Mouse (Mus musculus): ENCODE results near the gene Fbln2.
"Not testable (repeated sequence)": the region's sequence is repeated elsewhere in the genome, so short reads cannot be mapped to it uniquely, and the experiment has no call there.

The Fbln2 gene

DNA sequence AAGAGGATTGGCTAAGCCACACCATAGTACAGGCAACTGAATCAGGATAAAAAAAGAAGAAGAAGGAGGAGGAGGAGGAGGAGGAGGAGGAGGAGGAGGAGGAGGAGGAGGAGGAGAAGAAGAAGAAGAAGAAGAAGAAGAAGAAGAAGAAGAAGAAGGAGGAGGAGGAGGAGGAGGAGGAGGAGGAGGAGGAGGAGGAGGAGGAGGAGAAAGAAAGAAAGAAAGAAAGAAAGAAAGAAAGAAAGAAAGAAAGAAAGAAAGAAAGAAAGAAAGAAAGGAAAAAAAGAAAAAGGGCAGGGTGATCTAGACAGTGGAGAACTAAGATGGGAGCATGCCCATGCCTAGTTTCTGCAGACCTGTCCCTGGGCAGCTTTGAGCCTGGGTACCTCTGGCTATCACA lies at the start of gene Fbln2:
Fbln2 (plus strand) TSS at position 301 of the 400 bp plus-strand sequence.
- not testable (repeated sequence) for DNase-seq

DNA sequence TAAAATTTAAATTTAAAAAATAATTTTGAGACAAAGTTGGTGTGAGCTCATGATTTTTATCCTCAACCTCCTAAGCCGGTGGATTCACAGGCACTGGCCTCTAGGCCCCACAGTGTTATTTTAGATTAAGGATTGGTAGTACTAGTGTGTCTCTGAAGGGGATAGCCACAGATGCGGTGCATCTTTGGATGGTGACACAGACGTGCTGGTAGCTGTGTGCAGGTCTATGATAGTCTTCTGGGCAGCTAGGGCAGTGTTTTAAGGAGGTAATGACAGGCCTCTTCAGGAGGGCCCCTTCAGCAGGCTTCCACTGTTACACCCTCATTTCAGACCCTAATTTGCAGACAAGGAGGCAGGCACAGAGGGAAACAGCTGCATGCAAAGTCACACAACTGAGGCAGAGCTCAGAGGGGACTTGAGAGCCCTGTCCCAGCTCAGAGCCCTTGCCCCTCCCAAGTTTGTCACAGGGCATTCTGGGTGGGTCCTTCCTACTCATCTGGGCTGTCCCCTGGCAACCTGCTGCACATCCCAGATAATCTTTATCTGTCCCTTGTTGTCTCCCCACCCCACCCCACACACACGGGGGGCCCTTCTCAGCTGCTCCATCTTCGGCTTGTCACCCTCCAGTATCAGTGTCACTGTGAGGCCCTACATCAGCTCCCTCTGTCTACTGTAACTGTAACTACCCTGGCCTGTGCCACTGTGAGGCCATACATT lies 48.9 kb upstream of the Fbln2 start:
- DNase-seq = no peak

DNA sequence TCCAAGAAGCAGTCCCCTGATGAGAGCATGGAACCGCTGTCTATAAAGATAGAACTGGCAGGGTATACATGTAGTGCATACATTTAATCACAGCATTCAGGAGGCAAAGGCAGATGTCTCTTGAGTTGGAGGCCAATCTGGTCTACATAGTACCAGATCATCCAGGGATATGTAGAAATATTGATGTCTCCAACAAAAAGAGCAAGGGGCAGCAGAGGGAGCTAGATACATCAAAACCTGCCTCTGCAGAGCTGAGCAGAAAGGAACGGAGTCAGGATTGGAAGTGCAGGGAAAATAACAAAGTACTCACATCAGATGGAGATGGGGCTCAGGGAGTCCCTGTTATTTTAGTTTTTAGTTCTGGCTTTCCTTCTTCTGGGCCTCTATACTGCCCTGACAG lies 47.7 kb upstream of the Fbln2 start:
- no peak for DNase-seq

DNA sequence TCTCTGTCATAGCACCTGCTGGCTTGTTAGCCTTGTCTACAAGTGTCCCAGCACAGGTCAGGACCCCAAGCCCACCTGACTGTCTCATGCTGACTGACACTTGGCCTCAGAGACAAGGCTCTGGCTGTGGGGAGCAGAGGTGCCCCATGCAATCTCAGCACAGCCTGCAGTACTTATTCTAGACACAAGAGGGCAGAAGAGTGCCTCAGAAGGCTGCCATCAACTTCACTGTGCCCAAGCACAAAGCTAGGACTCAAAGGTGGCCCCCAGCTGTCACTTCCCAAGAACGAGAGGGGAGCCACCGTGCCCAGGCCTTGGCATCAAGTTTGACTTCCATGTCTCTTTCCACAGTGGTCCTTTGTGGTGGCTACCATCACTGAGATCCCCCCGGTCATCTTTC lies 47.0 kb upstream of the Fbln2 start:
- peak; percentile 79 for DNase-seq

DNA sequence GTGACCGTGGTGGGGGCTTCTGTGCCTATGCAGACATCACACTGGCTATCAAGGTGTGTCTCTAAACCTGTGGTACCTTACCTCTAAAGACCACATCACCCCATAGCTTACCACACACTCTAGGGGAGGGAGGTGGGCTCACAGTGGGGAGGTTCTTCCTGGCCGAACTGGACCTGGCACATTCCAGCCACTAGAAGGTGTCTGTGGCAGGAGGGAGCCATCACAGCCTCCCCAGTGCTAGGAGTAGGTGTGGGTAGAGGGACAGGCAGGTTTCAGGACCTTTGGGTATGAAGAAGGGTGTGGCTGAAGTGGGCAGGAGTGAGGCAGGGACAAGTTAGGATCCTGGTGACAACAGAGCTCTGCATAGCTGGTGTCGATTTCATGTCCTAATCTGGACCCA lies 44.4 kb upstream of the Fbln2 start:
- DNase-seq = no peak

DNA sequence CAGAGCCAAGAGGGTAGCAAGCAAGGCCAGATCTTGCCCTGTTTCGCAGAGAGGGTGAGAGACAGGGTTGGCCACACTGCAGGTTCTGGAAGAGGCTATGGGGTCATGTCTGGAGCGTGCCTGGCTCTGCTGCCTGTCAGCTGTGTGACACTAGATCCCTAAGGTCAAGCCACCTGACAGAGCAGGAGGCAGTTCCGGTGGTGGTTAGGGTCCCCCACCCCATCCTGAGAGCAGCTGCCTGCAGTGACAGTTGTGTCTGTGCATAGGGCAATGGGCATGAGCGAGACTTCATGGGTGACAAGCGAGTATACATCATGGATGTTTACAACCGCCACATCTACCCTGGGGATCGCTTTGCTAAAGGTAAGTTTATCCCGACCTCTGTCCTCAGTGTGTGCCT lies 43.1 kb upstream of the Fbln2 start:
- no peak for DNase-seq

DNA sequence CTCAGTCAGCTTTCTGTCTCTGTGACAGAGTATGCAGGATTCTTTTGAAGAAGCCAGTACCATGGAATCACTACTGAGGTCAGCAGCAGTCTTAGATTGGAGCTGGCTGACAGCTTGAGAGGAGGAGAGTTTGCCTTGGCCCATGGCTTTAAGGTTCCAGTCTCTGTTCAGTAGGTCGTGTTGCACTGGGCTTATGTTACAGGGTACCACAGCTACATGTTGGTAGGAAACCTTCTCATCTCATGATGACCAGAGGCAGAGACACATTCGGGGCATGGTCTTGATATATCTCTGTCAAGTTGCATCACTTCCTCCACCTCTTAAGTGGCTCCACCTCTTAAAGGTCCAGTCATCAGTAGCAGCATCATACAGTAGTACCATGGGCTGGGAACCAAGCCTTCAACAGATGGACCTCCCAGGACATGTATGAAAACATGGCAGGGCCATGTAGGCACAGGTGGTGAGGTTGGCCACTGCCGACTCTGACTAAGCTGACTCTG lies 40.8 kb upstream of the Fbln2 start:
- no peak for DNase-seq

DNA sequence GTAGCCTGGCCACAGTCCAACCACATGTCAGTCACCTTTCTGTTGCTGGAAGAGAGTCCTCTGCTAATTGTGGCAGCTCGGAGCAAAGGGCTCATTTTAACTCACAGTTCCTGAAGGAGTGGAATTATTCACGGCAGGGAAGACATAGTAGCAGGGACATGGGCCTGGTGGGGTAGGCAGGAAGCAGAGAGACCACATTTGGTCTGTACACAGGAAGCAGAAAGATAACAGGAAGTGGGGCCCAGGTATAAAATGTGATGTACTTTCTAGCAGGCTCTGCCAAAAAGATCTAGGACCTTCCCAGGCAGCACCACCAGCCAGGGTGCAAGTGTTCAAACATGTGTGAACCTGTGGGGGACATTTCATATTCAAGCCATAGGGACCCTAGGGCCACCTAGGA lies 39.9 kb upstream of the Fbln2 start:
- no peak for DNase-seq

DNA sequence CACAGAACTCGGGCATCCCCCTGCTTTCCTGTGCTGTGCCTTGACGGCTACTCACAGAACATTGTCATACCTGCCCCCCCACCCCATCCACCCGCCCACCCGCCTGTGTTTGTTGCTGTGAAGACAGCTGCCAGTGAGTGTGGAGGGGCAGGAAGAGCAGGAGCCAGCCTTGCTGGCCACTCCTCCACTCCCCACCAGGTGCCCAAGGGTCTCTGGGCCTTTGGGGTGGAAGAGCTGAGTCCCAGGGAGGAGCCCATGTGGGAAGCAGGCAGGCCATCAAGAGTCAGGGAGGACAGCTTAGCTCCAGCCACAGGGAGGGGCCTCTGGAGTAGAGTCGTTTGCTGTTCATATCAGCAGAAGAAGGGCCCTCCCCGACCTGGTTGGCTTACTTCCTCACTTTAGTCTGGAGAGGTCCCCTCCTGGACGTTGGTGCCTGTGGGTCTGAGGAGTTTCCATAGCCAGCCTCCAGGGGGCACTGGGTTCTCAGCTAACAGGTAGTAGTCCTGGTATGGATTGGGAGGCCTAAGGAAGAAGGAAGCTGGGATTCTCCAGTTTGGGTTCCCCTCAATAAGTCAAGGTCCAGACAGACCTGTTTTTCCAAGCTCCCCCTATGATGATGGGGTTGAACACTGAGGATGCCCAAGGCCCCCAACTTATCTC lies 38.9 kb upstream of the Fbln2 start:
- peak; percentile 45 for DNase-seq

DNA sequence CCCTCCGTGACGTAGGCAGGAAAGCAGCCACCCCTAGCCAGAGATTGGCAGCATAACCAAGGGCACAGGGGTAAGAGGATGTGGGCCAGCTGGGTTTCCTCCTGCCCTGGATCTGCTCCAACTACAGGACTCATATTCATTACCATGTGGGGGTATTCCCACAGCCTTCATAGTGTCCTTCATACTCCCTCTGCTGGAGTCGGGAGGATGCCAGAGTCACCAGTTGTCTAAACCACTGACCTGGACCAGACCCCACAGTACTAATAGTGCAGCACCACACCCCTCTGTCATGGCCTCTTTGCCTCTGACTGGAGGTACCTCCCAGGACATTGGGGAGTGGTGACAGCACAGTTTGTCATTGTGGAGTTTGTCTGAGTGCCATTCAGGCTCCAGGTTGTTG lies 38.0 kb upstream of the Fbln2 start:
- no peak for DNase-seq

DNA sequence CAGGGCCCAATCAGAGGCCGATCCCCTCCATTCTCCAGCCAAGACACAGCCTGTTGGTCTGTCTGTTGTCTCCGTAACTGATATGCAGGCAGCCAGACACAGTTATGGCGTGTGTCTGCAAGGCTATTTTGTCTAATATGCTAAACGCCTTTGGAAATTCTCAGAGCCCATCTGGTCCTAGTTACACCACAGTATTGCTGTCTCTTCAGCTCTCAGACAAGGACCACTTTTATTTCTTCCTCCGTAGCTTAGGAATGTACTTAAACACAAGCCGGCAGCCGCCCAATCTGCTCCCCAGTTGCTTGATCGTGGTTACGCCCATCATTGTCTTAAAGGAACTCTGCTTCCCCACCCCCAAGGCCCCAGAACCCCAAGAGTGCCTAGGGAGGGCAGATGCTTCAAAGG lies 31.5 kb upstream of the Fbln2 start:
- DNase-seq = no peak

DNA sequence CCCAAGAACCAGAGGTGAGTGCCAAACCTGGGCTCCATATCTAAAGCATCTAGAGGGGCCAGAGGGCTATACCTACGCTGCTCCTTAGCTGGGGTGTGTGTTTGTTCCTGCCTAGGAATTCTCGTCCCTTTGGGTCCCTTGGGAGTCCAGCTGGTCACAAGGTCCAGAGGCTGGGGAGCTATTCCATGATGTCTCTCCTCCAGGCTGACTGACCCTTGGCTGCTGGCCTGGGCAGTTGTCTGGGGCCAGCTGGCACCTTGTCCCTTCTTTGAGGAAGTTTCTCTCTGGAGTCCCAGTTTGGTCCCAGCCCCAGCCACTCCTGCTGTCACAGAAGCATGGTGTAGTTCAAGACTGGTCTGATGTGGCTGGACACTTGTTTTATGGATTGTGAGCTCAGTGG lies 30.9 kb upstream of the Fbln2 start:
- DNase-seq = peak; percentile 72

DNA sequence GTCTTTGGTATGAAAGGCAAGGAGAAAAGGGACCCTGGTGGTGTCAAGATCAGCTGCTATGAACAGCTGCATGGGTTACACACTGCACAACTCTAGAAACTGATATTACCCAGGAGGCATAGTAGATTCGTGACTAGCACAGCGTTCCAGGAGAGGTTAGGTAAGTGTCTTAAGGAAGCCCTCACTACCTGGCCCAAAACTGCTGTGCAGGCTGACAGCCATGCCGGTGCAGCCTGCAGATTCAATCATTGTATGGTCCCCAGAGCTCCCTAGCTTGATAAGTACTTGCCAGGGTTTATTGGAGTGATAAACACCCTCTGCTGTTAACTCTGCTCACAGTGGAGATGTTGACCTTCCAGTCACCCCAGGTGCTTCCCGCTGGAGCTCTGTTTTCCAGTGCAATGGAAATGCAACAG lies 30.2 kb upstream of the Fbln2 start:
- no peak for DNase-seq

DNA sequence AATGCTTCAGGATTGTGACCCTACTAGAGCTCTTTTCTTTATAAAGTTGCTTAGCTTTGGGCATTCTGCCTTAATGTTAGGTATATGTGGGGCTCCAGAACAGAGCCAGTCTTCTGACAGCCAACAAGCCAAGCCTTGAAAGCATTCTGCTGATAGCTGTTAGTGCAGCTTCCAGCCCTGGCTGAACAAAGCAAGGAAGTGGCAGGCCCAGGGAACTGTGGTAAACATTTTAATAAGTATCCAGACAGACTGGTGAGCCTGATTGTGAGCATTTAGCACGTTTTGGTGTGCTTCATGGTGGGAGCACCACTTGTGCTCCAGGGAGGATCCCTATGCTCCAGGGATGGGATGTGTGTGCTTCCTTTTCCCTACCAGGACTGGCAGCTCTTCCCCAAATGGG lies 29.2 kb upstream of the Fbln2 start:
- DNase-seq = no peak

DNA sequence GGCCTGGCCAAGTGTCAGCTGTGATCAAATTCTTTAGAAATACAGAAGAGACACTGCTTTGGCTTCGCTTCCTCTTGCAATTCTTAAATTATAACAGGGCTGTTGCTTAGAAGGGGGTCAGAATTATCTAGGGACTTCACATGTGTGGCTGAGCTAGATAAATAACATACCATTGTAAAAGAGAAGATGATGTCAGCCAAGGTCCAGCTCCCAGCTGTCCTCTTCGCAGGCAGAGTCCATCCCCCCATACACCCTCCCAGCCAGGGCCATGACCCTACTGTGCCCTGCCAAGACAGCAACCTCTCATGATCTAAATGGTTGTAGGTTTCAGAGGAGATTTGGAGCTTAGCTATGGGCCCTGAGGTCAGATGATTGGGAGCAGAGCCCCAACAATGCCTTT lies 28.3 kb upstream of the Fbln2 start:
- DNase-seq = no peak

DNA sequence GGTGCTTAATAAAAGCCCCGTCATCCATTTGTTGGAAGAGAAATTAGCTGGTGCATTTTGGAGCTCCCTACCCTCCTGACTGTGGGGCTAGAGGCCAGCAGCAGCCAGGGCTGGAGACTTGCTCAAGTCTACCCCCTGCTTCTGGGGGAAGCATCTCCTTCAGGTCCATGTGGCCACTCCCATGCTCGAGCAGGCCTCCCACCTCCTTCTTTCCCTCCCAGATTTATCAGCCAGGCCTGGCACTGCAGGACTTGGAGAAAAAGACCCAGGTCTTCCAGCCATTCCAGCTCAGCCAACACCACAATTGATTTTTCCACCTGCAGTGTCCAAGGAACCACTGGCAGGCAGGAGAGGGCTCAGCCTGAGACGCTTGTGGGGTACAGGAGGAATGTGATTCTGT lies 27.5 kb upstream of the Fbln2 start:
- no peak for DNase-seq

DNA sequence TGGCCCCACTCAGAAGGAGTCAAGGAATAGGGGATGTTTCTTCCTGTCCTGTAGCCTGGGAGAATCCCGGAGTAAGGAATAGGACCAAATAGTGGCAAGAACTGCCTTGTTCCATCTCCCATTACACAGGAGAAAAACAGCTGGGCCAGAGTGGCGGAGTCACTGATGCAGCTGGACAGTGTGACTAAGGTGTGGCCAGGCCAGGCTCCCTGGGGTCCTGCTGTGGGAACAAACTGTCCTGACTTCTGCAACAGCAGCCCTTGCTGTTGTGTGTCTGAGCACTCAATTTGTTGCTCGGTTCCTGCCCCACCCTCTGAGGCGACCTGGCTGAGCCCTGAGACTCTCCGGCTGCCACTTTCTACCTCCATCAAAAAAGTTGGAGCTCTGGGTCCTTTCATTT lies 26.8 kb upstream of the Fbln2 start:
- DNase-seq = no peak

DNA sequence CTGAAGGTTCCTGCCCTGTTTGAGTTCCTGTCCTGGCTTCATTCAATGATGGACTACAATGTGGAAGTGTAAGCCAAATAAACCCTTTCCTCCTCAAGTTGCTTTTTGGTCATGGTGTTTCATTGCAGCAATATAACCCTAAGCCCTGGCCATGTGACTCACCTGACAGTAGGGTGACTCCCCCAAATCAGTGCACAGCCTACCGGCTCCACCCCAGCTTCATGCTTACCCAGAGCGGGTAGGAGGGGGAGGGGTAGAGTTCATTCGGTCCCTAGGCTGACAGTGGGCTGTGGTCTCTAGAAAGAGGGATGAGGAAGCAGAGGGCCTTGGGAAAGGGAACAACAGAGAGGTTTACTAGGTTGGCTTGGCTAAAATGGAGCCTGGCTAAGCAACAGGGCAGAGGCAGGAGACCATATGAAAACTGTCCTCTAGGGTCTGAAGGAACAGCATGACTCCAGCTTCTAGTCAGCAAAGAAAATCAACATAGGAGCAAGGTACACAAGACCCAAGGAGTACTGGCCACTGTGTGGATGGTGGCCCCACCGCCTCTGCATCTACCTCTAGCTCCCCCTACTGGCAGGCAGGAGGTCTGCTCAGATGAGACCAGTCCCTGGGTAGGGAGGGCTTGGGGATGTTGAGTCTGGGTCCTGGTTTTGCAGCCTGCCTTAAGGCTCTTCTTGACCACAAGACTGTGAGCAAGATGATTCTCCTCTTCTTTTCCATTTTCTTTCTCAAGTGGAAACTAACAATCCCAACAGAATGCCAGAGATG lies 25.9 kb upstream of the Fbln2 start:
- DNase-seq = no peak

DNA sequence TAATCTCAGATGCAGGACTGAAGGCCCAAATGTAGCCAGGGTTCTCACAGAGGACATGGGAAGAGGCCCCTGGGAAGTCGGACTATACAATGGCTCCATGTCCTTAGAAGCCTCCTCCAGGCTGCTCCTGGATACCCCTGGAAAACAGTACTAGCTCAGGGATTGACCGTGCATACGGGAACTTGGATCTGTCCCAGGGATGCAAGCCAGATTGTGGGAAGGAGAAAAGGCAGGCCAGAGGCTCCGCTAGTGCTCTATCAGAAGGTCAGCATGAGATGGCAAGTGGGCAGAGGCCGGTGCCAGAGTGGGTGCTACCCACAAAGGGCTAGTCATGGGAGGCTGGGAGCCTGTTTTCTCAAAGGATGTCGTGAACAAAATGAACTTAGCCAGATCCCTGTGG lies 25.3 kb upstream of the Fbln2 start:
- DNase-seq = no peak

DNA sequence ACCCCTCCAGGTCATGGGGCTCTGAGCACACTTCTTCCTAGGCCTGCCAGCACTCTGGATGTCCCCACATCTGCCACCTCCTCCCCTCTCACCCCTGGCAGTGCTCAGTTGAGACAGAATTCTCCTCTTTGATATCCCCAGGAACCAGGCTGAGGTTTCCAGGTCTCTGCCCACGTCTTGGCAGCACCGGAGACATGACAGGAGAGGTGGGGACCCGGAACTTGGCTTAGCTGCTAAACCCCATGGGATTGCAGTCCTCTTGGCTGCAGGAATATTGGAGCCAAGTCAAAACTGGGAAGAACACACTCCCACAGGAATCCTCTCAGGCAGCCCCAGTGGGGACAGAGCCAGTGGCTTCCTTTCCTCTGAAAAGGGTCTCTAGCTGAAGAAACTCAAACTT lies 24.4 kb upstream of the Fbln2 start:
- no peak for DNase-seq

DNA sequence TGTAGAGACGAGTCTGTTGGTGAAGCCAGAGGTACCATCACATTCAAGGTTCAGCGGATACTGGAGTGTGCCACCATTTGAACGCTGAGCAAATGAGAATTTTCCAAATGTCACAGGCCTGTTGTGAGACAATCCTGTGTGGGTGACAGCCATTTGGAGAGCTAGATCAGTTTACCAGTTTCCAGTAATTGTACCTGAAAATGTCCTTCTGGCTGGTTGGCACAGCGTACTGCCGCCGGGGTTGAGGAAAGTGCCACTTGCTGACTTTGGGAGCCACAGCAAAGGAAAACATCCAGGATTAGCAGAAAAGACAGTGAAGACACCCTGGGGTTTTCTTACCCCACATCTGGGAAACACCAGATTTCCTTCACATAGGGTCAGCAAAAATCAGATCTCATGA lies 22.3 kb upstream of the Fbln2 start:
- DNase-seq = no peak

DNA sequence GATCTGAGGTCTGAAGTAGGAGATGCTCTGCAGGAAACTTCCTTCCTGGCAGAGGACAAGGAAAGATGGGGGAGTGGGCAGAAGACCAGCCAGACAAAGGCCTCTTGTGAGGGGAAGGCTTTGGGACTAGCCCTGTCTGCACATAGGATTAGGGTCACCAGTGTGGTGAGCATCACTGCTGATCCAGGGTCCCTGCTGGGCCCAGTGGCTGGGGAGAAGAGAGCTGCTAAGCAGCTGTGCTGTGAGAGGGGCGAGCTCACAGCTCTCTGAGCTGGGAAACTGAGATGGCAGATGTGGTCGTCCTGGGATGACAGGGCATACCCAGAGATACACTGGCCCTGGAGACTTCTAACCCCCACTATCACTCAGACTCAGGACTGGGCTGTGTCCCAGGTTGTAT lies 20.8 kb upstream of the Fbln2 start:
- DNase-seq = no peak

DNA sequence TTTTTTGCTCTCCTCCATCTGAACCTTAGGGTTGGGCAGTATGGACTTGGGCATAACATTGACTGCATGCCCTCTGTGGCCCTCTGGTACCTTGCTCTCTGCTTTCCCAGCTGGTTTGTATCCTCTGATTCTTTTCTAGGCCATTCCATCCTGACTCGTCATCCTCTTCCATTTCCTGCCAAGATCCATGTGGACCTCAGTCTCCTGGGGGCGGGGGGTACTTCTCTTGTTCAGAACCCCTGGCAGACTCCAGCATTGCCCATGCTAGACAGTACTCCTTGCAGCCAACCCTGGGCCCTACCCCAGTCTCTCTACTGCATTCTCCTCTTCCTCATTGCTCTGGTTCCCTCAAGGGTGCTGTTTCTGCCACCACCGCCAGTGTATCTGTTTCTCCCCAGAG lies 19.8 kb upstream of the Fbln2 start:
- no peak for DNase-seq
